Mouse (Mus musculus) midbrain, postnatal 0 days (tissue): ENCODE measurements at regions not wholly inside any gene's neighbourhood (a gene's known extent, or its start where the extent isn't known, plus 50 kb on each side); places are given as distances from the start of the nearest gene placed in this dataset.

Source experiments
- ATAC-seq: fragments of 200-750 bp; cut with Nextera tagmentation; 2 replicates; pipeline ENCODE4 v1.8.0; 2017; ENCODE audit warnings: moderate number of reproducible peaks, mild to moderate bottlenecking, moderate TSS enrichment, moderate library complexity; ENCODE audit not compliant: low FRiP score
- DNase-seq: peaks from one replicate; pipeline ENCODE4 v3.0.0-alpha.2; 2015; ENCODE audit warnings: low spot score
- H3K27ac ChIP-seq: fragments of 300-500 bp; sonication (generic); 2 replicates; pipeline ENCODE4 v1.5.1; 2014; ENCODE audit warnings: low read depth, mild to moderate bottlenecking, low read length, mixed read lengths
- H3K27me3 ChIP-seq: fragments of 300-500 bp; sonication (generic); 2 replicates; pipeline ENCODE4 v1.6.1; 2014; ENCODE audit warnings: low read length, control low read depth, mixed read lengths; ENCODE audit not compliant: insufficient read depth
- H3K36me3 ChIP-seq: fragments of 300-500 bp; sonication (generic); 2 replicates; pipeline ENCODE4 v1.6.1; 2014; ENCODE audit warnings: low read length, control low read depth, mixed read lengths; ENCODE audit not compliant: insufficient read depth
- H3K4me1 ChIP-seq: fragments of 300-500 bp; sonication (generic); 2 replicates; pipeline ENCODE4 v1.6.1; 2014; ENCODE audit warnings: mild to moderate bottlenecking, control low read depth, antibody characterized with exemption, low read length, mixed read lengths; ENCODE audit not compliant: insufficient read depth
- H3K4me2 ChIP-seq: fragments of 300-500 bp; sonication (generic); 2 replicates; pipeline ENCODE4 v1.6.1; 2014; ENCODE audit warnings: low read depth, mild to moderate bottlenecking, low read length, mixed read lengths; ENCODE audit not compliant: poor library complexity, severe bottlenecking
- H3K4me3 ChIP-seq: fragments of 300-500 bp; sonication (generic); 2 replicates; pipeline ENCODE4 v1.5.1; 2014; ENCODE audit warnings: low read depth, mild to moderate bottlenecking, low read length, moderate library complexity
- H3K9ac ChIP-seq: fragments of 300-500 bp; sonication (generic); replicated peaks from 2 replicates; pipeline ENCODE4 v1.6.1; 2014; ENCODE audit warnings: mild to moderate bottlenecking, low read length, moderate library complexity, mixed read lengths; ENCODE audit not compliant: poor library complexity, severe bottlenecking
- H3K9me3 ChIP-seq: fragments of 300-500 bp; sonication (generic); 2 replicates; pipeline ENCODE4 v1.6.1; 2016; ENCODE audit warnings: low read length, control low read depth
- CTCF ChIP-seq: IDR thresholded peaks from 2 replicates; pipeline ENCODE4 v1.5.1; 2016; ENCODE audit warnings: antibody characterized with exemption, mild to moderate bottlenecking
- WGBS: fragments of 180-500 bp; shearing (Covaris S2); extraction: QIAGEN DNeasy Blood & Tissue Kit; methylation state at CpG from one replicate; pipeline ENCODE4 v1.1.7; 2014; 5-methylcytosine and 5-hydroxymethylcytosine counted together

- H3K9me3 ChIP-seq, result no peaks in the 10 kb centered on the region
- TF ChIP-seq CTCF, result no peak
- H3K27me3 ChIP-seq, result no peaks in the 10 kb centered on the region
- H3K36me3 ChIP-seq, result no peaks in the 10 kb centered on the region
- no peaks in the 10 kb centered on the region for H3K4me1 ChIP-seq
- H3K4me2 ChIP-seq, result no peak overlapping the region
- no peak for DNase-seq
- H3K27ac ChIP-seq, result no peak overlapping the region
- H3K4me3 ChIP-seq, result no peak overlapping the region
- 45% methylated on average over 6 of the region's 6 CpGs for WGBS
- ATAC-seq, result no peak
- no peak overlapping the region for H3K9ac ChIP-seq
Measured at GRCm38 (mm10) chr1:157023462-157023861, 84.0 kb upstream of the Ralgps2 start.

DNA sequence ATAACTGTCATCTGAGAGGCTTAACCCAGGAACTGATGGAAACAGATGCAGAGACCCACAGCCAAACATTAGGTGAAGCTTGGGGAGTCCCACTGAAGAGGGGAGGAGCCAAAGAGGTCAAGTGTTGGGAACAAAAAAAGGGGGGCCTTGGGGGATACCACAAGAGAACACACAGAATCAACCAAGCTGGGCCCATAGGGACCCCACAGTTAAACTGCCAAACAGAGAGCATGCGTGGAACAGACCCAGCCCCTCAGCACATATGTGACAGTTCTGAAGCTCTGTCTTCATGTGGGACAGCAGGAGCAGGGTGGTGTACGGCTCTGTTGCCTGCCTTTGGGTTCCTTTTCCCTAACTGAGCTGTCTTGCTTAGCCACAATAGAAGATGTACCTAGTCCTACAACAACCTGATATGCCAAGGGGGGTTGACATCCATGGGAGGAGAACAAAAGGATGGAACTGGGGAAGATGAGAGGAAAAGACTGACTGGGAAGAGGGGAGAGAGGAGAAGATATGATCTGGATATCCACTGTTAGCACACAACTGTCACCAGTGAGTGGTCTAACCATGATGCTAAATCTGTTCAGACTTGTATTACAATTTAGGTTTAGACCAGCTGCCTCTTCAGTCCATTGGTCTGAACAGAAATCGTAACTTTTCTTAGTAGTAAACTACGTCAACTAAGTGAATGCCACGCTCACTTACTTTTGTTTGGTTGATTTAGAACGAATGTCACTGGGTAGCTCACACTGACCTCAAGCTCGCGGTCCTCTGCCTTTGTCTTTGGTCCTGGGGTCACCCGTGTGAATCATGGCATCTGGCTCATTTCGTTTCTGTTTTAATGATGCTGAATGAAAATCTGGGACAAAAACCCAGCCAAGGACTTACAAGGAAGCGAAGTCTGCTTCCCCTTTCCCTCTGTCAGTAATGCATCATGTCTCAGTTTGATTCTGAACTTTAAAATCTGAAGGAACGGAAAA, 83.3 kb upstream of the Ralgps2 start:
- ATAC-seq (no peak), DNase-seq (no peak)
- H3K4me2 ChIP-seq, result no peak overlapping the region
- no peak for TF ChIP-seq CTCF
- H3K9me3 ChIP-seq, result no peaks in the 10 kb centered on the region
- no peaks in the 10 kb centered on the region for H3K27me3 ChIP-seq
- no peak overlapping the region for H3K9ac ChIP-seq
- no peaks in the 10 kb centered on the region for H3K4me1 ChIP-seq
- H3K27ac ChIP-seq, result no peak overlapping the region
- WGBS, result 75% methylated on average over 12 of the region's 12 CpGs
- H3K4me3 ChIP-seq, result no peak overlapping the region
- H3K36me3 ChIP-seq, result no peaks in the 10 kb centered on the region

DNA sequence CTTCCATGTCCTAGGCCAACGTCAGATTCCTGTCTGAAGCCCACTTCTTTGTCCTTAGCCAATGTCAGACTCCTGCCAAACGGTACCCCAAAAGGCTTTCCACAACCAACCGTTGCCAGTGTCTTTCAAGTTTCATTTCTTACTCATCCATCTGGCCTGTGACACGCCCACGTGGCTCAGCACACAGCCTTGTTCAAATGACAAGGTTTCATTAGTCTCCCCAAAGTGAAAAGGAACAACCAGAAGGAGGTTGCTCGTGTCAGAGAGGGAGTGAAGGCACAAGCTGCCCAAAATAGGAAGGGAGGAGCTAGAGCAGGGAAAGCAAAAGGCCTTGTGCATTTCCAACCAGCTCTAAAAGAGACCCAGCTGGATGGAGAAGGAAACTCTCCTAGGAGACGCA, 80.5 kb upstream of the Ralgps2 start:
- no peak for TF ChIP-seq CTCF
- H3K27me3 ChIP-seq, result no peaks in the 10 kb centered on the region
- H3K4me3 ChIP-seq, result no peak overlapping the region
- no peak overlapping the region for H3K4me2 ChIP-seq
- no peaks in the 10 kb centered on the region for H3K4me1 ChIP-seq
- DNase-seq (no peak), ATAC-seq (no peak)
- no peaks in the 10 kb centered on the region for H3K36me3 ChIP-seq
- H3K9me3 ChIP-seq, result no peaks in the 10 kb centered on the region
- H3K27ac ChIP-seq, result no peak overlapping the region
- H3K9ac ChIP-seq, result no peak overlapping the region
- WGBS, result 67% methylated on average over 7 of the region's 7 CpGs

DNA sequence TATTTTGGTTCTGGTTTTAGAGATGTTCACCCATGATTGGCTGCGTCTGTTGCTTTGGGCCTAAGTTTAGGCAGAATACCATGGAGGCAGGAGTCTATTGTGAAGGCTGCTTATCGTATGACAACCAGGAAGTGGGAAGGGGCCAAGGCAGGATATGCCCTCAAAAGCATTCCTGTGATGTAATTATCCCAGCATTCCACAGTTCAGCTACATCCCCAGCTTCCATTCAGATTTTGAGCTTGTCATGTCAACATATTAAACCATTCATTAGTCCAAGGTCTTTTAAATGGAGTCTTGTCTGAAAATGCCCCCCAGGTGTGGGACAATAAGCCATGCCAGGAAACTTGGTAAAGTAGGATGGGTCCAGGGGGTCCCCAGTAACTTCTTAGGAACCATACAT, 79.3 kb upstream of the Ralgps2 start:
- no peaks in the 10 kb centered on the region for H3K27me3 ChIP-seq
- H3K9me3 ChIP-seq, result no peaks in the 10 kb centered on the region
- no peak overlapping the region for H3K27ac ChIP-seq
- H3K4me2 ChIP-seq, result no peak overlapping the region
- H3K36me3 ChIP-seq, result no peaks in the 10 kb centered on the region
- DNase-seq (no peak), ATAC-seq (no peak)
- 92% methylated on average over 2 of the region's 2 CpGs for WGBS
- no peaks in the 10 kb centered on the region for H3K4me1 ChIP-seq
- TF ChIP-seq CTCF, result no peak
- H3K4me3 ChIP-seq, result no peak overlapping the region
- H3K9ac ChIP-seq, result no peak overlapping the region

DNA sequence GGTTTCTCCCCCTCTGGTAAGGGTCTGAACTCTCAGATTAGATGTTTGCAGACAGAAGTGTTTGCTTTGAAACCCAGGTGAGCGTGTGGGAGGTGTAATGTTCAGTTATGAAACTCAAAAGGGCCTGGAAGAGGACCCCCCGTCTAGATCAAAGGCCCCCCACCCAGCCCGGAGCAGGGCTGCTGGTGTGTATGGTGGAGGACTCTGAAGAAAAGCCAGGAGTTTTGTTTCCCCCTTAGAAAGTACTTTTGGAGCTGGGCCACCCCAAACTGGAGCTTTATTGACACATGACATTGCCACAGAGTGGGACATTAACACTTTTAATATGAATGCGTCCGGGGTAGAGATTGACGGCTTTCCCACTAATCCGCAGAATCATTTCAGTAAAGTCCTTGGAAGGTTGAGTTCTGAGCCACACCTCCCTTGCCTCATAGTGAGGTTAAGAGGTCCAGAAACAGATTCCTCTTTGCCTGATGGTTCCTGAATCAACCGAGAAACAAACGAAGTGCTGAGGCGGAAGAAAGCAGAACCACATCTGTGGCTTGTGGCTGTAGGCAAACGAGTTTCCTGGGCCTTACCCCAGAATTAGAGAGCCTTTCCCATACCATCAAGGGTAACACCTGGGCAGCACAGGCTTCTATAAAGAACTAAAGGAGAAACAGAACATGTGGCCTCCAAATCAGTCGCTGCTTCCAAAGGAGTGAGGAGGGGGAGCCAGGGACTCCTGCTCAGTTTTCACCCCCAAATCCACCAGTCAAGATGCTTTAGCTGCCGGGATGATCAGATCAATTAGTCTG, 78.0 kb upstream of the Ralgps2 start:
- H3K4me3 ChIP-seq, result no peak overlapping the region
- no peaks in the 10 kb centered on the region for H3K4me1 ChIP-seq
- 74% methylated on average over 13 of the region's 13 CpGs for WGBS
- no peaks in the 10 kb centered on the region for H3K27me3 ChIP-seq
- no peak overlapping the region for H3K4me2 ChIP-seq
- no peak overlapping the region for H3K9ac ChIP-seq
- no peak for TF ChIP-seq CTCF
- ATAC-seq (no peak), DNase-seq (no peak)
- no peak overlapping the region for H3K27ac ChIP-seq
- no peaks in the 10 kb centered on the region for H3K9me3 ChIP-seq
- no peaks in the 10 kb centered on the region for H3K36me3 ChIP-seq

DNA sequence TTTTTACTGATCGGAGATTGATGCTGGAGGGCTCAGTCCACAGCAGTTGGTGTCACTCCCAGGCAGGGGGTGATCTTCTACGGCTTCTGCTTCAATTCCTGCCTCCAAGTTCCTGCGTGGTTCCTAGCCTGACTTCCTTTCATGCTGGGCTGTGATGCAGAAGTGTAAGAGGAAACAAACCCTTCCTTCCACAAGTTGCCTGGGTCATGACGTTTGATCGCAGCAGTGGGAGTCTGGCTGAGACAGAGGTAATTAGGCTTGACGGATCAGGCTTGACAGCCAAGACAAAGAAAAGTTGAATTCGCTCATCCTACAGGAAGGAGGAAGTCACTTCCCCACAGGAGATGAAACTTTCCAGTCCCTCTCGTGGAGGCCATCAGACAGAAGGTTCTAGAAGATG, 77.2 kb upstream of the Ralgps2 start:
- H3K9me3 ChIP-seq, result no peaks in the 10 kb centered on the region
- no peaks in the 10 kb centered on the region for H3K27me3 ChIP-seq
- no peak for TF ChIP-seq CTCF
- DNase-seq, result peak; percentile 42
- no peaks in the 10 kb centered on the region for H3K36me3 ChIP-seq
- H3K4me3 ChIP-seq, result no peak overlapping the region
- 35% methylated on average over 8 of the region's 8 CpGs for WGBS
- H3K4me2 ChIP-seq, result no peak overlapping the region
- no peaks in the 10 kb centered on the region for H3K4me1 ChIP-seq
- no peak for ATAC-seq
- H3K9ac ChIP-seq, result no peak overlapping the region
- no peak overlapping the region for H3K27ac ChIP-seq
